Mouse (Mus musculus): ENCODE results near the gene Fga.

The Fga gene

GRCm38 (mm10) chr3:83025036-83025435 is 840 bp upstream of the Fga start:
- in situ Hi-C loops (cut with MboI, MseI) = no loop called here

- in situ Hi-C loops (cut with MboI, MseI) = no loop called here
These were observed 1.8 kb downstream of the Fga start for GRCm38 (mm10) chr3:83027546-83028251.

GRCm38 (mm10) chr3:83030331-83030730 is 4.5 kb downstream of the Fga start:
- in situ Hi-C loops (cut with MboI, MseI) = no loop called here

GRCm38 (mm10) chr3:83032746-83033308 is 7.0 kb downstream of the Fga start:
- in situ Hi-C loops (cut with MboI, MseI) = no loop called here

- in situ Hi-C loops (cut with MboI, MseI) = no loop called here
These were observed 7.9 kb downstream of the Fga start for GRCm38 (mm10) chr3:83033801-83034200.

- in situ Hi-C loops (cut with MboI, MseI) = no loop called here
These were observed 13.0 kb downstream of the Fga start for GRCm38 (mm10) chr3:83038865-83039264.

GRCm38 (mm10) chr3:83039666-83040065 is 13.8 kb downstream of the Fga start:
- in situ Hi-C loops (cut with MboI, MseI) = loop anchor here (5.0 kb wide), 1 partner anchor 32 kb away; the partner anchor contains the start of gene Fgg

- in situ Hi-C loops (cut with MboI, MseI) = loop anchor here (5.0 kb wide), 1 partner anchor 35 kb away; the partner anchor contains the start of gene Fgg
These were observed 16.6 kb downstream of the Fga start for GRCm38 (mm10) chr3:83042451-83042850.

- in situ Hi-C loops (cut with MboI, MseI) = no loop called here
These were observed 20.8 kb downstream of the Fga start for GRCm38 (mm10) chr3:83046649-83047048.

- in situ Hi-C loops (cut with MboI, MseI) = no loop called here
These were observed 23.8 kb downstream of the Fga start, which contains the start of gene Fgb for GRCm38 (mm10) chr3:83049680-83050079. Fgb (minus strand) TSS chr3:83049863.

GRCm38 (mm10) chr3:83050661-83051060 is 24.8 kb downstream of the Fga start:
- in situ Hi-C loops (cut with MboI, MseI) = no loop called here

GRCm38 (mm10) chr3:83052102-83052501 is 26.2 kb downstream of the Fga start:
- in situ Hi-C loops (cut with MboI, MseI) = no loop called here

GRCm38 (mm10) chr3:83053126-83053525 is 27.2 kb downstream of the Fga start:
- in situ Hi-C loops (cut with MboI, MseI) = no loop called here

- in situ Hi-C loops (cut with MboI, MseI) = no loop called here
These were observed 27.9 kb downstream of the Fga start for GRCm38 (mm10) chr3:83053758-83054157.

GRCm38 (mm10) chr3:83054759-83055158 is 28.9 kb downstream of the Fga start:
- in situ Hi-C loops (cut with MboI, MseI) = no loop called here

- in situ Hi-C loops (cut with MboI, MseI) = no loop called here
These were observed 29.6 kb downstream of the Fga start, which contains the start of gene Plrg1 for GRCm38 (mm10) chr3:83055281-83056038. Plrg1 (plus strand) TSS chr3:83055522.

- in situ Hi-C loops (cut with MboI, MseI) = no loop called here
These were observed 31.2 kb downstream of the Fga start for GRCm38 (mm10) chr3:83057046-83057445.

- in situ Hi-C loops (cut with MboI, MseI) = loop anchor here (10.0 kb wide), 1 partner anchor 703 kb away; no protein-coding TSS in a partner anchor
These were observed 42.0 kb downstream of the Fga start for GRCm38 (mm10) chr3:83067920-83068319.

- in situ Hi-C loops (cut with MboI, MseI) = loop anchor here (10.0 kb wide), 1 partner anchor 704 kb away; no protein-coding TSS in a partner anchor
These were observed 43.0 kb downstream of the Fga start for GRCm38 (mm10) chr3:83068869-83069268.

GRCm38 (mm10) chr3:83070231-83070630 is 44.4 kb downstream of the Fga start:
- in situ Hi-C loops (cut with MboI, MseI) = loop anchor here (10.0 kb wide), 1 partner anchor 345 kb away; no protein-coding TSS in a partner anchor

- in situ Hi-C loops (cut with MboI, MseI) = loop anchor here (10.0 kb wide), 1 partner anchor 352 kb away; no protein-coding TSS in a partner anchor
These were observed 50.7 kb downstream of the Fga start for GRCm38 (mm10) chr3:83076563-83076962.

- in situ Hi-C loops (cut with MboI, MseI) = loop anchor here (5.0 kb wide), 1 partner anchor 78 kb away; no protein-coding TSS in a partner anchor
These were observed 54.7 kb downstream of the Fga start for GRCm38 (mm10) chr3:83080567-83081055.
